Mouse (Mus musculus): ENCODE data around the gene Ppp1r9b.

The Ppp1r9b gene

GRCm38 (mm10) chr11:95046980-95047680, 56.3 kb downstream of the Ppp1r9b start:
- peak; percentile 39 to 49 for DNase-seq (ENCODE audit: low spot score in 2 of 2)

- no peak for DNase-seq (ENCODE audit: low spot score in 2 of 2)
These were observed 62.2 kb downstream of the Ppp1r9b start for GRCm38 (mm10) chr11:95053062-95053461.
